Mouse (Mus musculus) stomach, postnatal 0 days (tissue): ENCODE measurements around the gene Slc38a4.

ENCODE experiments used
- CTCF ChIP-seq: IDR thresholded peaks from 2 replicates; pipeline ENCODE4 v1.5.1; 2016; ENCODE audit warnings: antibody characterized with exemption, low read depth, mild to moderate bottlenecking, moderate library complexity
- EP300 ChIP-seq: optimal IDR thresholded peaks from 2 replicates; pipeline ENCODE3; 2016; ENCODE audit warnings: antibody characterized with exemption

DNA sequence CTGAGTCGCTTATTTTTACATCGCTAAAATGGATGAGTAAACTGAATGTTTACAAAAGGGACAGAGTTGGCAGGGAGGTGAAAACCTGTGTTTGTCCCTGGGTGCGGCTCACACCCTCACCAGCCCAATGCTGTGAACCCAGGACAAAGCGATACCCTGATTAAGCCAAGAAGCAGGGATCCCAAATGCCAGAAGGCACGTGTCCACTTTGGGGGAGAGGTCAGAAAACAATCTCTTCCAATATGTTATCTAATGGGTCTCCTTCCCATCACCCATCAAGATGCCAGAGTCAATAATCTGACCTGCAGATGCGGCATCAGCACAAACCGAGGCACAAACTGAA is 51.3 kb downstream of the Slc38a4 start:
- TF ChIP-seq CTCF (no peak), EP300 (no peak)
